Mouse (Mus musculus) lung, postnatal 4 days (tissue): Measurements from ENCODE around the gene Emsy.

Experiments
- DNase-seq, 2 experiments: peaks; one replicate each; pipeline ENCODE4 v3.0.0; 2021

Emsy gene

GRCm38 (mm10) chr7:98541564-98541963 lies 115.0 kb downstream of the Emsy start:
- DNase-seq = peak in 1 of 2 experiments; percentile 54

- DNase-seq = no peak
These were observed 115.7 kb downstream of the Emsy start for GRCm38 (mm10) chr7:98540879-98541278.

GRCm38 (mm10) chr7:98537967-98538573 lies 118.5 kb downstream of the Emsy start:
- DNase-seq = no peak

- DNase-seq = peak in 1 of 2 experiments; percentile 36
These were observed 119.2 kb downstream of the Emsy start for GRCm38 (mm10) chr7:98537210-98537966.
